Mouse (Mus musculus): ENCODE measurements around the gene Ndufs8.
"Not testable (repeated sequence)": the region's sequence is repeated elsewhere in the genome, so short reads cannot be mapped to it uniquely, and the experiment has no call there.

The Ndufs8 gene

DNA sequence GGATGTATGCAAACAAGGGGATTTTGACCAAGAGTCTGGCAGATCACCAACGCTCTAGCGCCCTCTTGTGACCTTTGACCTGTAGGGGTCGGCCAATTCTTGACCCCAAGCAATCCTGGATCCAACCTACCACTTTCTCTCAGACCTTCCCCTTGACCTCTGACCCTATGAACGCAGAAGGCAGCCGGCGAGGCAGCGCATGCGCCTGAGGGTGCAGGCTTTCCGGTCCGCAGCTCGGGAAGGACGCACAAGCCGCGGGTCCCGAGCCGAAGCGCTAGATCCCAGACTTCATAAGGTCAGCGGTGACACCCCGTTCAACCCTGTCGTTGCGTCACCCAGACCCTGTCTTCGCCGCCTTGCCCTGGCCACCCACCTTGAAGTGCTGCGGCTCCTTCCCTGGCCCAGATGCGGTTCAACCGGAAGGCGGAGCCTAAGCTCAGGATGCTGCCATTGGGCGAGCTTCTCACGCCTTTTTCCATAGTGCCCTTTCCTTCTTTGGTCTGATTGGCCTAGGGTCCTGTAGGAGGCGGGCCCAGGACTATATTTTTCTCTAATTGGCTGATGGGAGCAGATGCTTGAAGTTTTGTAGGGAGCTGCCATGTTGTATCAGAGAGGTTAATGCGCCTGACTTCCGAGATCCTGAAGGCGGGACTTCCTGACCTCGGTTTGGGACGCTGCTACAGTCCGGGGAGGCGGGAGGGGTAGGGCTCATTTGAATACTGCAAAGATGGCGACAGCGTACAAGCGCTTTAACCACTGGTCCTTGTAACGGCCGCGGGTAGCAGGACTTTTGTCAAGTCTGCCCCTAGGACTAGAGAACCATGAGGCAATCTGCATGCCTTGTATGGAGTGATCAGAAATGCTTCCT, at the start of gene Ndufs8:
Gene Ndufs8, minus strand, starts transcription at position 438 of the 868 bp plus-strand sequence.
- in situ Hi-C loops (cut with MboI; ENCODE audit: low sequenced_read_pairs) = no loop called here

- in situ Hi-C loops (cut with MboI; ENCODE audit: low sequenced_read_pairs) = not testable (repeated sequence)
Measured at GRCm38 (mm10) chr19:3961805-3962204, 49.2 kb upstream of the Ndufs8 start.

GRCm38 (mm10) chr19:3960211-3960610, 47.6 kb upstream of the Ndufs8 start:
- in situ Hi-C loops (cut with MboI; ENCODE audit: low sequenced_read_pairs) = no loop called here

- in situ Hi-C loops (cut with MboI; ENCODE audit: low sequenced_read_pairs) = no loop called here
Measured at GRCm38 (mm10) chr19:3959030-3959429, 46.5 kb upstream of the Ndufs8 start.

DNA sequence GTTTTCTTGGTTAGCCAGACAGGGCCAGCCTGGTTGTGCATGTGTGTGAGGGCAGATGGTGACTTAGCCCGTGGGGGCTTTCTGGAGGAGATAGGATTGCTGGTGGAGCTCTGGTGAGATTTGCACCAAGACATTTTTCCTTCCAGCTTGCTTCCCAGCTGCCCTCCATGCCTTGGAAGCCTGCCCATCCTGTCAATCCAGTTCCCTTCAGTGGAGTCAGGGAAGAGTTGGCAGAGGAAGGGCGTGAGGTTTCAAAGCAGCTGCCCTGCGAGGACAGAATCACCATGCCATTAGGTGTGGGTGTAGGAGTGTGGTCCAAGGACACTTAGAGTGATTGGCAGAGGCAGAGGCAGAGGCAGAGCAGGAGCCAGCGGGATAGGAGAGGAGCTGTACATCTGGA, 45.9 kb upstream of the Ndufs8 start, which contains the start of gene Aldh3b3:
Gene Aldh3b3, plus strand, starts transcription at position 176 of the 400 bp plus-strand sequence.
- in situ Hi-C loops (cut with MboI; ENCODE audit: low sequenced_read_pairs) = no loop called here

DNA sequence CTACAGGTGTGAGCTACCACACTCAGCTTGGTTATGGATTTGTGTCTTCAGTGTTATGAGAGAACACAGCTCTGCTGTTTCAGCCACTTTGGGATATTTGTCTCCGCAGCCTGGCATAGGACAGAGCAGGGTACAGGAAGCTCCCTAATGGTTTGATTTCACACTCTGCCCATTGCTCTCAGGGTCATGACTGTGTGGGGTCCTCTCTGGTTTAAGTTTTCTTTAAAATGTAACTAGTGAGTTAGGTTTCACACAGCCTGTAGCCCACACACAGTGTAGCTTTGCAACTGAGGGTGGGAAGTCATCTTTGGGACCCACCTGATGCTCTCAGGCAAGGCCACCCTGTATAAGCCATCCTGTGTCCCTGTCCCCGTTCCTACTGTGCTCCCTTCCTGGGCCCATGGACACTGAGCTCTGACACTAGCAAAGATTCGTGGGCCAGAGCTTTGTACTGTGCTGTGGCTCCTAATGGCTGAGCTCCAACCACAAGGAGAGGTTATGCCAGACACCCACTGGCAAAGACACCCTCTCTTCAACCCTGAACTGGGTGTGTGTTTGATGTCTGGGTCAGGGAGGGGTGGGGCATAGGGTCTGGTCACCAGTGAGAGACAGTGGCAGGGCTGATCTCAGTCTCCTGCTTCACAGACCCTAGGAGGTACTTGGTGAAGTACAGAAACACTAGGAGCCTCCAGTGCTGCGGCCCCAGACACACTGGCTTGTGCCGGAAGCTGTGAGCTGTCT, 44.9 kb upstream of the Ndufs8 start:
- in situ Hi-C loops (cut with MboI; ENCODE audit: low sequenced_read_pairs) = not testable (repeated sequence)

GRCm38 (mm10) chr19:3955804-3956203, 43.2 kb upstream of the Ndufs8 start:
- in situ Hi-C loops (cut with MboI; ENCODE audit: low sequenced_read_pairs) = no loop called here

DNA sequence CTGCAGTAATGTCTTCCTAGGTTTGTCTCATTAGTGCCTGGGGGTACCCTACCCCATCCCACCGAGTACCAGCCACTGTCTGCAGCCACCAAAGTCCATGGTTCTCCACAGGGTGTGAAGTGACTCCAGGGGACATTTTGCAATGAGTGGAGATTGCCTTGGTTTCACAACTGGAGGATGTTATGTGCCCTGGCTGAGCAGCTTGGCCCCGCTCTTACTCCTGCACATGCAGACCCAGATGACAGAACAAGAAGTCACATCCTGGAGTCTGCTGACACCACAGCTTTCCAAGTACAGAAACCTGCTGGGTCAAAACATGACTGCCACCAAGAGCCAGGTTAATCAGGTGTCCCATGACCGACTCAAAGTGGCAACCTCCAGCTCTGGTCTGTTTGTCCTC, 42.5 kb upstream of the Ndufs8 start:
- in situ Hi-C loops (cut with MboI; ENCODE audit: low sequenced_read_pairs) = no loop called here

DNA sequence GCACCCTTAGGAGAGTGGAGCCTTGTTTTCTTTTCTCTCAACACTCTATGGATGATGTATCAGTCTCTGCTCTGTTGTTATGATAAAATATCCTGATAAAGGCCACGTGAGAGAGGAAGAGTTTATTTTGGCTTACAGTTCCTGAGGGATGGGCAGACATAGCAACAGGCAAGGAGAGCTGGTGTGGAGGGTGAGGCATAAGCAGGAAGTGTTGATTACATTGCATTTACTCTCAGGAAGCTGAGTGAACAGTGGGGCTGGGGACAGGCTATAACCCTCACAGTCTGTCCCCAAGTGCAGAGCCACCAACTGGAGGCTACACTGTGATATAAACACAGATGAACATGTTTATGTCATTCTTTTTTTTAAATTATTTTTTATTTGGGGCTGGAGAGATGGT, 39.5 kb upstream of the Ndufs8 start:
- in situ Hi-C loops (cut with MboI; ENCODE audit: low sequenced_read_pairs) = no loop called here

- in situ Hi-C loops (cut with MboI; ENCODE audit: low sequenced_read_pairs) = no loop called here
Measured at GRCm38 (mm10) chr19:3951461-3951860, 38.9 kb upstream of the Ndufs8 start.

DNA sequence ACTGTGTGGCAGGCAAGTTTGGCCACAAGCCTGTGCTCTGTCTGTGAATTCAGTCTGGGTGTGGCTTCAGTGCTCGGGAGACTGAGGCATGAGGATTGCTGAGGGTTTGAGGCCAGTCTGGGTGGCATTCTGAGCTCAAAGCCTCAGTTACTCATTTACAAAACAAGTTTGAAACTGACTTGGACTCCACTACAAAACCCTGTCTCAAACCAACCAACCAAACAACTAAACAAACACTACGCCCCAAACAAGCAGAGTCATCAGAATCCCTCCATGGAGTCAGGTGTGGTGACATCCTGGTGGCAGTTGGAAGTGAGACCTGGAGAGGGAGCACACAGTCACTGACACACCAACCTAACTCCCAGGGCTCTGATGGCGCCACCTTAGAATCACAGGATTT, 37.8 kb upstream of the Ndufs8 start:
- in situ Hi-C loops (cut with MboI; ENCODE audit: low sequenced_read_pairs) = no loop called here

GRCm38 (mm10) chr19:3948546-3948945, 36.0 kb upstream of the Ndufs8 start:
- in situ Hi-C loops (cut with MboI; ENCODE audit: low sequenced_read_pairs) = no loop called here

DNA sequence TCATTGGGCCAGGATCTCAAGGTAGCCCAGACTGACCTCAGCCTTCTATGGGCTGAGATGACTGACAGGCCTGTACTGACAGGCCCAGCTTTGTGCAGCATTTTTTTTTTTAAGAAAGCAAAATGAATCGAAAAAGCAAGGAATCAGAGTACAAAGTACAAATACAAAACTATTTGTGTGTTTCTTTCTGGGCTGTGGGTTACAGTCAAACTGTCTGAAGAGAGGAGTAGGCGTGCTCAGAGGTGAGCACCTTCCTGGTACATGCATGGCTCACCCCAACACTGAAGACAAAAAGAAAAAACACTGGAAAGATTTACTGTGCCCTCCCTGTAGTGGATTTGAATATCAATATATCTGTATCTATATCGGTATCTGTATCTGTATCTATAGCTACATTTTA, 35.2 kb upstream of the Ndufs8 start:
- in situ Hi-C loops (cut with MboI; ENCODE audit: low sequenced_read_pairs) = no loop called here

DNA sequence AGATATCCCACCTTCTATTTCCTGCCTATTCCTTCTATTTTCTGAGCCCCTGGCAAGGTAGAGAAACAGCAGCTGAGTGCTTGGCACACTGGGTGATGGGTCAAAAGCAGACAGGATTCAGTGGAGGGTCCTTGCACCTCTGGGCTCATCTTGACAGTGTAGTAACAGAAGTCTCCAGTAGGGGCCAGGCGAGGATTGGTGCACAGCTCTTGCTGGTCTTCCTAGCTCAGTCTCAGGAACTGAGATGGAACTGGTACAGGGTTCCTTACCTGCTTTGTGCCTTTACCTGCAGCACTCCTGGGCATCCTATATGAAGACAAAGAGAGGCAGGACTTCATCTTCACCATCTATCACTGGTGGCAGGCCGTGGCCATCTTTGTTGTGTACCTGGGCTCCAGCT, 34.1 kb upstream of the Ndufs8 start:
- in situ Hi-C loops (cut with MboI; ENCODE audit: low sequenced_read_pairs) = no loop called here

GRCm38 (mm10) chr19:3945872-3946564, 33.4 kb upstream of the Ndufs8 start:
- in situ Hi-C loops (cut with MboI; ENCODE audit: low sequenced_read_pairs) = no loop called here

DNA sequence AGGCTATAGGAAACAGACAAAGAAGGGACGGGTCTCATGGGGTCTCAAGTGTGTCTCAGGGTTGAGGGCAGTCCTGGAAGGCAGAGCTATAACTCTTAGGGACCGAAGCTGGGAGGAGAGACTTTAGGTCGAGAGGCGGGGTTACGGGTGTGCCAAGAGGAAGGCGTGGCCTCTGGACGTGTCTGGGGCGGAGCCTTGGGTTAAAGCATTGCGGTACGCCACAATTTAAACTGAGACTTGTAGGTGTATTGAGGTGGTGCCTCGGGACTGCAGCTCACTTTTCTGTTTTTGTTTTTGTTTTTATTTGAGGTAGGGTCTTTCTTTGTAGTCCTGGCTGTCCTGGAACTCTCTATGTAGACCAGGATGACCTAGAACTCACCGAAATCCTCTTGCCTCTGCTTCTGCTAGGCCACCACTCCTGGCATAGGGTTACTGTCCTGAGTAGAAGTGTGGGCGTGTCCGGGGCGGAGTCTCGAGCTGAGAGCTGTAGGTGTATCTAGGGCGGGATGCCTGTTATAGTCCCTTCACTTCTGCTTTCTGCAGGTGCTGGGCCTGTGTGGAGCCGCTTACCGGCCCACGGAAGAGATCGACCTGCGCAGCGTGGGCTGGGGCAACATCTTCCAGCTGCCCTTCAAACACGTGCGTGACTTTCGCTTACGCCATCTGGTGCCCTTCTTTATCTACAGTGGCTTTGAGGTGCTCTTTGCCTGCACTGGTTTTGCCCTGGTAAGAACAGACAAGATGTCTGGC, 30.6 kb upstream of the Ndufs8 start:
- in situ Hi-C loops (cut with MboI; ENCODE audit: low sequenced_read_pairs) = no loop called here

DNA sequence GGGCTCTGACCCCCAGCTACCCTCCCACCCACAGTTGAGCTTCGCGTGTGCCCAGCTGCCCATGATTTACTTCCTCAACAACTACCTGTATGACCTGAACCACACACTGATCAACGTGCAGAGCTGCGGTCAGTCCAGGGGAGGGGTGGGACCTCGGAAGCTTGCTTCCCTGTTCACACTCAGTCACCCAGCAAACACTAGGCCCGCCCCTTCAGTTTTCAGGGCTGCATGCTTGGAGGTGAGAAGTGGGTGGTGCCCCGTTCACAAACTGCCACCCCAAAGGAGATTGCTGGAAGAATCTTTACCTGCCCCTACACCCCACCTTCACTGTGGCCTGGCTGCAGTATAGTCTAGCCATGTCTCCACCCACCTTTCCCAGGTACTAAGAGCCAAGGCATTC, 29.7 kb upstream of the Ndufs8 start:
- in situ Hi-C loops (cut with MboI; ENCODE audit: low sequenced_read_pairs) = no loop called here

GRCm38 (mm10) chr19:3935896-3936850, 23.6 kb upstream of the Ndufs8 start:
- in situ Hi-C loops (cut with MboI; ENCODE audit: low sequenced_read_pairs) = no loop called here

- in situ Hi-C loops (cut with MboI; ENCODE audit: low sequenced_read_pairs) = no loop called here
Measured at GRCm38 (mm10) chr19:3935032-3935895, 22.7 kb upstream of the Ndufs8 start, which contains the start of gene Unc93b1. Gene Unc93b1, plus strand, starts transcription at chr19:3935186.
